33 mouse cellular contexts compared by ENCODE assay signal in genomic region chr2:116831863-116832262, GRCm38 (mm10). TPM values are rescaled to one million over a fixed set of nuclear protein-coding genes. Genes with fewer than 3 reads are reported as not detected.
"Had no signal": no experiment of that assay in that cellular context is flagged by ENCODE, and none has a peak within 500 bp of the region (broad histone marks: within the 10 kb centered on the region; RNA-seq: fewer than 3 reads in every experiment).

No protein-coding gene starts in this region.

- H3K4me2 ChIP-seq: heart, embryonic 12.5 days; hindbrain, embryonic 13.5 days; hindbrain, embryonic 15.5 days; kidney, embryonic 15.5 days; limb, embryonic 12.5 days; liver, embryonic 11.5 days had no signal

- H3K9ac ChIP-seq: forebrain, postnatal 0 days; heart, embryonic 12.5 days; hindbrain, embryonic 13.5 days; hindbrain, embryonic 15.5 days; kidney, embryonic 15.5 days; limb, embryonic 12.5 days had no signal

- H3K4me1 ChIP-seq: heart, embryonic 12.5 days; hindbrain, embryonic 13.5 days; hindbrain, embryonic 15.5 days; kidney, embryonic 15.5 days; limb, embryonic 10.5 days; limb, embryonic 12.5 days had no signal

- ATAC-seq: forebrain, postnatal 0 days; hindbrain, postnatal 0 days; intestine, embryonic 16.5 days had no signal

- H3K36me3 ChIP-seq: heart, embryonic 12.5 days; hindbrain, embryonic 13.5 days; hindbrain, embryonic 15.5 days; kidney, embryonic 15.5 days; limb, embryonic 10.5 days; limb, embryonic 12.5 days had no signal

- H3K27ac ChIP-seq: hindbrain, embryonic 13.5 days; hindbrain, embryonic 15.5 days; hindbrain, postnatal 0 days; kidney, embryonic 15.5 days; layer of hippocampus, adult 2 months; left cerebral cortex, adult 2 months; limb, embryonic 10.5 days; limb, embryonic 12.5 days had no signal

- H3K9me3 ChIP-seq: heart, embryonic 12.5 days; hindbrain, embryonic 13.5 days; hindbrain, embryonic 15.5 days; kidney, embryonic 15.5 days; limb, embryonic 10.5 days; limb, embryonic 12.5 days had no signal

- H3K4me3 ChIP-seq: heart, embryonic 12.5 days; hindbrain, embryonic 13.5 days; hindbrain, embryonic 15.5 days; kidney, embryonic 15.5 days; layer of hippocampus, adult 2 months; left cerebral cortex, adult 2 months; limb, embryonic 10.5 days; limb, embryonic 12.5 days had no signal

- H3K27me3 ChIP-seq: heart, embryonic 12.5 days; hindbrain, embryonic 13.5 days; hindbrain, embryonic 15.5 days; kidney, embryonic 15.5 days; limb, embryonic 12.5 days had no signal

- DNase-seq: forebrain, postnatal 0 days; gastrocnemius, postnatal 14 days; gastrocnemius, postnatal 36 days; heart, adult 18-20 months; heart, postnatal 10 days; heart, postnatal 36 days; kidney, adult 11 months; kidney, adult 2 months; kidney, adult 9 months; kidney, postnatal 10 days; kidney, postnatal 25 days; kidney, postnatal 4 days; liver had no signal

RNA-seq across cellular contexts. Expression of gene Tmco5, which starts 46.6 kb away (rescaled TPM):
- total RNA-seq: forebrain, postnatal 0 days; gastrocnemius, adult 18-20 months; gastrocnemius, adult 8-10 months; gastrocnemius, postnatal 14 days; gastrocnemius, postnatal 36 days; heart, adult 18-20 months; heart, postnatal 10 days; heart, postnatal 36 days; hematopoietic stem cell, adult 5-6 weeks; hindbrain, postnatal 0 days had no signal
- polyA plus RNA-seq: gonadal fat pad, adult 2 months; heart, embryonic 12.5 days; heart, embryonic 14.5 days; heart, embryonic 16.5 days; hindbrain, embryonic 11.5 days; hindbrain, embryonic 13.5 days; hindbrain, embryonic 15.5 days; hindbrain, postnatal 0 days; intestine, embryonic 14.5 days; intestine, embryonic 16.5 days; kidney, adult 2 months; kidney, embryonic 15.5 days; limb, embryonic 10.5 days; limb, embryonic 12.5 days; limb, embryonic 14.5 days; liver, embryonic 11.5 days had no signal
